Mouse (Mus musculus) kidney, postnatal 0 days (tissue): ENCODE measurements around the gene Clmp. TPM values are rescaled to one million over a fixed set of nuclear protein-coding genes. Genes with fewer than 3 reads are reported as not detected.
A peak's percentile ranks its signal among the peaks of the same experiment; 100 is the strongest.

ENCODE experiments used
- ATAC-seq: fragments of 200-750 bp; cut with Nextera tagmentation; replicated peaks from 2 replicates; pipeline ENCODE4 v1.8.0; 2017; ENCODE audit warnings: low read depth, moderate number of reproducible peaks, moderate TSS enrichment, moderate library complexity; ENCODE audit not compliant: low FRiP score
- DNase-seq: peaks from one replicate; pipeline ENCODE4 v3.0.0-alpha.2; 2016; ENCODE audit warnings: low spot score
- H3K27ac ChIP-seq: fragments of 300-500 bp; sonication (generic); 2 replicates; pipeline ENCODE4 v1.5.1; 2014; ENCODE audit warnings: mild to moderate bottlenecking
- H3K27me3 ChIP-seq: fragments of 300-500 bp; sonication (generic); 2 replicates; pipeline ENCODE4 v1.6.1; 2014; ENCODE audit warnings: low read length, mixed read lengths; ENCODE audit not compliant: insufficient read depth
- H3K36me3 ChIP-seq: fragments of 300-500 bp; sonication (generic); 2 replicates; pipeline ENCODE4 v1.6.1; 2014; ENCODE audit warnings: low read length, mixed read lengths; ENCODE audit not compliant: insufficient read depth
- H3K4me1 ChIP-seq: fragments of 300-500 bp; sonication (generic); replicated peaks from 2 replicates; pipeline ENCODE4 v1.6.1; 2014; ENCODE audit warnings: antibody characterized with exemption, low read length, mixed read lengths; ENCODE audit not compliant: insufficient read depth
- H3K4me2 ChIP-seq: fragments of 300-500 bp; sonication (generic); 2 replicates; pipeline ENCODE4 v1.6.1; 2014; ENCODE audit warnings: mild to moderate bottlenecking, low read length, moderate library complexity, mixed read lengths
- H3K4me3 ChIP-seq: fragments of 300-500 bp; sonication (generic); replicated peaks from 2 replicates; pipeline ENCODE4 v1.5.1; 2014; ENCODE audit warnings: low read depth, low read length
- H3K9ac ChIP-seq: fragments of 300-500 bp; sonication (generic); 2 replicates; pipeline ENCODE4 v1.6.1; 2014; ENCODE audit warnings: low read depth, low read length
- H3K9me3 ChIP-seq: fragments of 300-500 bp; sonication (generic); replicated peaks from 2 replicates; pipeline ENCODE4 v1.6.1; 2016; ENCODE audit warnings: low read length, inconsistent platforms, mixed read lengths
- CTCF ChIP-seq: IDR thresholded peaks from 2 replicates; pipeline ENCODE4 v1.5.1; 2016; ENCODE audit warnings: antibody characterized with exemption, low read depth, mild to moderate bottlenecking, moderate library complexity
- WGBS: fragments of 180-500 bp; shearing (Covaris S2); extraction: QIAGEN DNeasy Blood & Tissue Kit; methylation state at CpG from one replicate; pipeline ENCODE4 v1.1.7; 2014; 5-methylcytosine and 5-hydroxymethylcytosine counted together
- polyA plus RNA-seq: library from polyadenylated mRNA; unstranded; fragments of >200 nt; fragmentation: Nextera tagmentation; extraction: Ambion mirVana; gene quantifications from 2 replicates; pipeline ENCODE4 v1.2.1, GENCODE M21; 2015

Gene Clmp
- 23.6 and 26.2 TPM in 2 replicates for polyA plus RNA-seq

DNA sequence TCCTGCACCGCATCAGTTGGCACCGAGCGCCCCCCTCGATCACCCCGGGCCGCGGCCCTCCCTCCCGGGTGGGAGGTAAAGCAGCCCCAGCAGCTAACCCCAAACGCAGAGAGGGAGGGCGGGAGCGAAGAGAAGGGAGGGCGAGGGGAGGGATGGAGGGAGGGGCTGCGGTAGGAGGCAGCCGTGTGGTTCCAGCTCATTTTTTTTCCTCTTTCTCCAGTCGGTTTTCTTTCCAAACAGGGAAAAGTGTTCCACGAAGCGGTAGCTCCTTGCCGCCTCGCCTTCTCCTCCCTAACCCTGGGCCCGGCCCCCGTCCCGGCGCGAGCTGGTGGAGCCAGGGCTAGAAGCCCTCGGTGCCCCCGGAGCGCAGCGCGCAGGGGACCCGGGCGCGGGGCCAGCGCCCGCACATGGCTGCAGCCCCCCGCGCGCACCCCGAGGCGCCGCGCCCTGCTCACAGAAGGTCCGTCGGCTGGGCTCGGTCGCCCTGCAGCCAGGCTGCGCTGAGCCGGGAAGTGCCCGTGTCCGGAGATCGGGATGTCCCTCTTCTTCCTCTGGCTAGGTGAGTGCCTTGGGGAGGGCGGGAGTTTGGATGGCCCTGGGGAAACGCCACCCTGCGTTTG, at the start of gene Clmp:
TSS of gene Clmp (plus strand) at position 162 of the 620 bp plus-strand sequence.
- Histone ChIP-seq H3K27me3 (no peaks in the 10 kb centered on the region), H3K4me1 (peaks cover 5% of the 10 kb centered on the region), H3K27ac (peak within 1 kb of the TSS; percentile 81), H3K36me3 (no peaks in the 10 kb centered on the region), H3K9me3 (no peaks in the 10 kb centered on the region), H3K4me2 (peak within 1 kb of the TSS; percentile 92), H3K4me3 (peak within 1 kb of the TSS; percentile 70), H3K9ac (peak within 1 kb of the TSS; percentile 73)
- under 1% methylated on average over 50 of the region's 53 CpGs for WGBS
- ATAC-seq = peak; percentile 67
- TF ChIP-seq CTCF = 0 out of 2 replicates have a peak, but pooled peaks have one; percentile 21
- DNase-seq = peak; percentile 83

DNA sequence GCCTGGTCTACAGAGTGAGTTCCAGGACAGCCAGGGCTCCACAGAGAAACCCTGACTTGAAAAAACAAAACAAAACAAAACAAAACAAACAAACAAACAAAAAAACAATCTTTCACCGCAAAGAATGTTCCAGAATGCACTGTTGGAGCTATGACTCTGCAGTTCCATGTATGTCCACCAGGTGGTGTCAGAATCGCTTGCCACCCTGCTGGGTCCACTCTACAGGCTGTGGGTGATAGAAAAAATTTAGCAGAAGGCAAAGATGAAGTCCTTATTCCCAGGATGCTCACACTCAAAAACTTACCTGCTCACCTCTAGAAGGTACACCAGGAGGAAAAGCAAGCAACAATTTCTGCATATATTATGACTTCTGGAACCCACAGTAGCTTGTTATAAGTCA, 49.7 kb upstream of the Clmp start:
- H3K9ac ChIP-seq = no peak overlapping the region
- DNase-seq = peak; percentile 81
- no peaks in the 10 kb centered on the region for H3K4me1 ChIP-seq
- peak; percentile 98 for TF ChIP-seq CTCF
- WGBS = 2% methylated on average over 2 of the region's 2 CpGs
- H3K27ac ChIP-seq = no peak overlapping the region
- no peaks in the 10 kb centered on the region for H3K27me3 ChIP-seq
- no peak overlapping the region for H3K4me3 ChIP-seq
- no peaks in the 10 kb centered on the region for H3K36me3 ChIP-seq
- ATAC-seq = peak; percentile 42; the same call in 1 of the 2 replicates
- H3K9me3 ChIP-seq = no peaks in the 10 kb centered on the region
- no peak overlapping the region for H3K4me2 ChIP-seq

DNA sequence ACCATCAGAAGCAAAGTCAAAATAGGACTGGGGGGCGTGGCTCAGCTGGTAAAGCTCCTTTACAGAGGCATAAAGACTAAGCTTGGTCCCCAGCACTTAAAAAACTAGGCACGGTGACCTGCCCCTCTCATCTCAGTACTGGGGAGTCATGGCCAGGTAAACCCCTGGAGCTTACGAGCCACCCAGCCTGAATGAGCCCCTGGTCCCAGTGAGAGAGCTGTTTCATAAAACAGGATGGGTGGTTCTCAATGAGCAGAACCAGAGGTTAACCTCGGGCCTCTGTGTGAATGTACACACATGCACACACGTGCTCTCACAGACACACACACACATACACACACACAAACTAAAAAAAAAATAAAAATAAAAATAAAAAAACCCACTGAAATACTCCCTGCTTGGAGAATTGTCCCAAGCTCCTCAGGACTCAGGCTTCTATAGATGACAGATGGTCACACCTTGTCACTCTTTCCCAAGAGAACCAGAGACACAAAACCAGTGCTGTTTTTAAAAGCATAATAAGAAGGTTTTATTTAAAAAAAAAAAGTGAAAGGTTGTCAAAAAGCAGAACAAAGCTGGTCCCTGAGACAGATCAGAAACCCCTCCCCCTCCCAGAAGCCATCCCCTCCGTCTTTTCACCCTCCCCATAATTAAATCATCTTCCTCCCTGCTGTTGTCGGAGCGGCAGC, 47.9 kb upstream of the Clmp start:
- no peaks in the 10 kb centered on the region for H3K36me3 ChIP-seq
- H3K4me1 ChIP-seq = no peaks in the 10 kb centered on the region
- H3K27me3 ChIP-seq = no peaks in the 10 kb centered on the region
- peak overlapping the region; percentile 31 for H3K4me3 ChIP-seq
- 39% methylated on average over 8 of the region's 8 CpGs for WGBS
- peak overlapping the region; percentile 43 for H3K9ac ChIP-seq
- no peak overlapping the region for H3K27ac ChIP-seq
- DNase-seq (no peak), ATAC-seq (no peak)
- no peaks in the 10 kb centered on the region for H3K9me3 ChIP-seq
- H3K4me2 ChIP-seq = peak overlapping the region; percentile 54
- TF ChIP-seq CTCF = no peak

DNA sequence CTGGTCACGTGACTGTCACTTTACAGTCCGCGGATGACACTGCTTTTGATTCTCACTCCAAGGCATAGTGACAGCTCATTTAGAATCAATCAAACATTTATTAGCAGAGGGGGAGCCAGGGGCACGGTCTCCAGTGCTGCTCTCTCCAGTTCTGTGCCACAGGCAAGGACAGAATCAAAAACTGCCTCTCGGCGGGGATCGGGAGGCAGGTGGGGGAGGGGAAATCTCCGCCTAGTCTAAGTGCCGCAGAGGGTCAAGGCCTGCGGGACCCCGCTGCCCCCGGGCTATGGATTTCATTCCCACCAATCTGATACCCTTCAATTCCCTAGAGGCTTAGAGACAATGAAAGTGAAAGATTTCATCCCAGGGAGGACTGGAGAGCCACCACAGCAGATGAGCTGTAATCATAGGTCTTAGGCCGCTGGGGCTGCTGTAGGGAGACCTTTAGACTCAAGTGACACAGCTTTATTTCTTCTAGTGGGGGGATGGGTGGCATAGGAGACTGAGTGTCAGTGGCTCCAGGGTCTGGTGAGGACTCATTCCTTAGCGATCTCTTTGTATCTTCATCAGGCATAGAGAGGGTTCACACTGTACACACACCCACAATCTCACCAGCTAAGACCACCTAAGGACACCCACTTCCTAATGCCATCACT, 47.2 kb upstream of the Clmp start:
- 4% methylated on average over 14 of the region's 14 CpGs for WGBS
- peak; percentile 68 for DNase-seq

DNA sequence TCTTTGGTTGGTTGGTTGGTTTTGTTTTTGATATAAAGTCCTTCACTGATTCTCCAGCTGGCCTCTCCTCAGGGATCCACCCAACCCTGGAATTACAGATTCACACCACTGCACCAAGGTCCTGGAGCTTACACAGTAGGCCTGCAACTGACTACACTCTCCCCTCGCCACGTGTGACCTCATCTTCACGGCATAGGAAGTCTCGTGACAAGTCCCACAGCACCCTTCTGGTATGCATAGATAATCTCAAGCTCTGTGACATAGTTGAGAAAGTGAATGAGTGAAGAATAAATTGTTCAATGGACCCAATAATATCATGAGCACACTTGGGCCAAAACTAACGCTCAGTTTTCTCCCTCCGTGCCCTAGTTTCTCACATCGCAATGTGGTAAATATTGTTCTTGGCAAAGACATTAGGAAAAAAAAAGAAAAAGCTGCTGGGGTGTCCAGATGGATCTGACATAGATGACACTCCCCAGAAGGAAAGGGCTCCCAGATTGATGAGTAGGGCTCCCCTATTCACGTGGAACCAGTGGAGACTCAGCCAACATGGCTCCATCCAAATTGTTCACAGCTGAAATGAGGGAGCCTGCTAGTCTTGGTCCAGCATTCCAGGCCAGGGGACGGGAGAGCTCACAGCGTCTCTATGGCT, 46.1 kb upstream of the Clmp start:
- Histone ChIP-seq H3K4me1 (no peaks in the 10 kb centered on the region), H3K4me2 (no peak overlapping the region), H3K9me3 (no peaks in the 10 kb centered on the region), H3K27ac (no peak overlapping the region), H3K9ac (no peak overlapping the region), H3K36me3 (no peaks in the 10 kb centered on the region), H3K27me3 (no peaks in the 10 kb centered on the region), H3K4me3 (no peak overlapping the region)
- ATAC-seq (no peak), DNase-seq (no peak)
- no peak for TF ChIP-seq CTCF
- WGBS = 74% methylated on average over 10 of the region's 10 CpGs

More for the DNA sequence above, 47.2 kb upstream of the Clmp start:
- Histone ChIP-seq H3K27ac (no peak overlapping the region), H3K9ac (peak overlapping the region; percentile 43), H3K4me1 (no peaks in the 10 kb centered on the region), H3K4me2 (peak overlapping the region; percentile 54), H3K36me3 (no peaks in the 10 kb centered on the region), H3K4me3 (peak overlapping the region; percentile 31), H3K27me3 (no peaks in the 10 kb centered on the region), H3K9me3 (no peaks in the 10 kb centered on the region)
- TF ChIP-seq CTCF = no peak
- ATAC-seq = peak; percentile 73

DNA sequence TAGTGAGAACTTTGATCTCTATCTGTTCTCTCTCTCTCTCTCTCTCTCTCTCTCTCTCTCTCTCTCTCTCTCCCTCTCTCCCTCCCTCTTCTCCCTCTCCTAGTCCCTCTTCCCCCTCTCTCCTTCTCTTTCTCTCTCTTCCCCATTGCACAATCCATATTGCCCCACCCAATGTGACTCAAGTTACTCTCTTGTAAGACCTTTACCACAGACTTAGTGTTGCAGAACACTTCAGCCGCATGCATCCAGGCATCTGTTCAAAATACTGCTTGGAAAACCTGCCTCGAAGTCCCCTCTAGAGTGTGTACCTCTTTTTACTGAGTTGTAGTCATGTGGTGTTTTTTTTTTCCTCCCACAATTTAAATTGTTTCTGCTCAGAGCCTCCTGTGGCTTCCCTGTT, 44.4 kb upstream of the Clmp start:
- Histone ChIP-seq H3K27me3 (no peaks in the 10 kb centered on the region), H3K36me3 (no peaks in the 10 kb centered on the region), H3K9ac (no peak overlapping the region), H3K4me1 (no peaks in the 10 kb centered on the region), H3K27ac (no peak overlapping the region), H3K4me3 (no peak overlapping the region), H3K9me3 (no peaks in the 10 kb centered on the region), H3K4me2 (no peak overlapping the region)
- ATAC-seq (no peak), DNase-seq (no peak)
- no peak for TF ChIP-seq CTCF
- WGBS = 33% methylated on average over 2 of the region's 2 CpGs
